Mouse (Mus musculus): ENCODE data around the gene Gm29866.
"Not testable (repeated sequence)": the region's sequence is repeated elsewhere in the genome, so short reads cannot be mapped to it uniquely, and the experiment has no call there.

Gene Gm29866

GRCm38 (mm10) chrY:20993557-20993956 is at the start of gene Gm29866:
TSS of gene Gm29866 (minus strand) at chrY:20993657.
- not testable (repeated sequence) for ATAC-seq (ENCODE audit: insufficient number of reproducible peaks, low FRiP score, low TSS enrichment)

All from cerebellum, adult (tissue).